Mouse (Mus musculus) right cerebral cortex, adult 18-20 months (tissue): ENCODE results near the gene Psmb2.

ENCODE experiments used
- DNase-seq: peaks from one replicate; pipeline ENCODE4 v3.0.0; 2022; ENCODE audit warnings: mixed read lengths

Psmb2 gene

GRCm38 (mm10) chr4:126732531-126733380 is 55.3 kb downstream of the Psmb2 start:
- no peak for DNase-seq

DNA sequence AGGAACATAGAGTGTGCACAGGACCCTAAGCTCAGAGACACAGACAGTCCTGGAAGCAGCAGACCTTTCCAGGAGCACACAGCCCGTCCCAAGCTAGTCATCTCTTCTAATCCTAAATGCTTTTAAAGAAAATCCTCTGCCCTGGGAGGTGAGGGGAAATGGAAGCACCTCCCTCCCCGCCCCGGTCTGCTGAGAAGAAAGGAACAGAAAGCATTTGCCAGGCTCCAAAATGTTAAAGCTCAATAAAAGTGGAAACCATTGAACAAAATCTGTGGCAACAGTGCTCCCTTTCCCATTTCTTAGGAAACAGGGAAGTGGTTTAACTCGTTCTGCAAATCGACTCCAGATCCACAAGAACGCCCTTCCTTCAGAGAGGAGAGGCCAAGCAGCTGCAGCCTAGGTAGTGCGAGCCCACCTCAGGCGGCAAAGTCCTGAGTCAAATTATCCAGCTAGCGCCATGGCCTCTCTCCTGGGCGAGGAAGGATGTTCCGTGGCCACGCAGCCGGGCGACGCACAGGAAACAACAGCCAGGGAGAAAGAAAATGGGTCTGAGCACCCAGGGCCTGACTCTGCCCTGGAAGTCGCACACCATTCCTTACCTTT is 56.7 kb downstream of the Psmb2 start:
- no peak for DNase-seq

- no peak for DNase-seq
Measured at GRCm38 (mm10) chr4:126734700-126735381, 57.4 kb downstream of the Psmb2 start.

GRCm38 (mm10) chr4:126735382-126736000 is 58.1 kb downstream of the Psmb2 start:
- DNase-seq, result no peak

- DNase-seq, result no peak
Measured at GRCm38 (mm10) chr4:126736001-126736414, 58.6 kb downstream of the Psmb2 start, which contains the start of gene Tfap2e. Gene Tfap2e (minus strand): TSS chr4:126736240.

GRCm38 (mm10) chr4:126739966-126740676 is 62.7 kb downstream of the Psmb2 start:
- DNase-seq, result no peak

- peak; percentile 84 for DNase-seq
Measured at GRCm38 (mm10) chr4:126741448-126741847, 64.0 kb downstream of the Psmb2 start.

- DNase-seq, result no peak
Measured at GRCm38 (mm10) chr4:126742976-126743375, 65.5 kb downstream of the Psmb2 start.

- DNase-seq, result no peak
Measured at GRCm38 (mm10) chr4:126743713-126744112, 66.3 kb downstream of the Psmb2 start.

- DNase-seq, result no peak
Measured at GRCm38 (mm10) chr4:126744831-126745230, 67.4 kb downstream of the Psmb2 start.

GRCm38 (mm10) chr4:126745506-126746193 is 68.2 kb downstream of the Psmb2 start:
- peak; percentile 46 for DNase-seq

- DNase-seq, result peak; percentile 52
Measured at GRCm38 (mm10) chr4:126746194-126746840, 68.9 kb downstream of the Psmb2 start.

- DNase-seq, result no peak
Measured at GRCm38 (mm10) chr4:126748381-126748780, 71.0 kb downstream of the Psmb2 start.

DNA sequence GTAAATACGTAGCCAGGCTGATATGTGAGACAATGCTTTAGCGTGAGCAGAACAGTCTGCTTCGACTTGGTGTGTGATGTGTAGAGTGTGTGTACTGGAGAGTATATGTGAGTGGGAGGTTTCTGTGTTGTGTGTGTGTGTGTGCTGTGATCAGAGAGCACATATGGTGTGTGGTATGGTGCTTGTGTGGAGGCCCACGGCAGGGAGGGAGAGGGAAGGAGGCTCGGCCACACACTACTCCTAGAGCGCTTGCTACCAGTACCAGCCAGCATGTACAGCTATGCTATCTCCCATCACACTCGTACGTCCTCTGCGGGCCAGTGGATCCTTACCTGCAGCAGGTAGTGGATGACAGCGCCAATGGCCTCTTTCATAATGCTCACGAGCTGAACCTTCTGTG is 72.1 kb downstream of the Psmb2 start:
- peak; percentile 60 for DNase-seq

DNA sequence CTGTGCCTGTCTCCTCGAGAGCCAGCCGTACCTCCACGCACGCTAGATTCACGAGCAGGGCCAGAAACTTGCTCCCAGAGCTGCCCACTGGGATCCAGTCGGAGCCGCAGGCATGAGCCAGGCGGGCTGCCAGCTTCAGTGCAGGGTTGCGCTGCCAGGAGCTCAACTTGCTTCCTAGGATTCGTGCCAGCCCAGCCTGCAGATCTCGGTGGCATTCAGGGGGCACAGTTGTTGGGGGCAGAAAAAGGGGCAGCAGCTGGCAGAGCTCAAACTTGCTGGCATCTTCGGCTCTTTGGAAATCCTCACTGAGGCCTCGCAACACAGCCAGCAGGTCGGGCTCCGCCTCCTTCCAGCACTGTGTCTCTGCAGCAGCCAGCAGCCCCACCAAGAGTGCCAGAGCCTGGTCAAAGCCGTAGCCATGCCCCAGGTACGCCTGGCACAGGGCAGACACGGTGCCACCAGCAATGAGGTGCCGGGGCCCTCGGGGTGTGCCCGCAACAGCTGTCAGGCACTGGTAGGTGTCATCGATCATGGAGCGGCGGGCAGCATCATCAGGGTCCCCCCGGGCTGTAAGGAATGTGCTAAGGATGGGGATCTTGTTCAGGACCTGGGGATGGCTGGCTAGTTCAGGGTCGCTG is 72.7 kb downstream of the Psmb2 start:
- peak; percentile 75 for DNase-seq

DNA sequence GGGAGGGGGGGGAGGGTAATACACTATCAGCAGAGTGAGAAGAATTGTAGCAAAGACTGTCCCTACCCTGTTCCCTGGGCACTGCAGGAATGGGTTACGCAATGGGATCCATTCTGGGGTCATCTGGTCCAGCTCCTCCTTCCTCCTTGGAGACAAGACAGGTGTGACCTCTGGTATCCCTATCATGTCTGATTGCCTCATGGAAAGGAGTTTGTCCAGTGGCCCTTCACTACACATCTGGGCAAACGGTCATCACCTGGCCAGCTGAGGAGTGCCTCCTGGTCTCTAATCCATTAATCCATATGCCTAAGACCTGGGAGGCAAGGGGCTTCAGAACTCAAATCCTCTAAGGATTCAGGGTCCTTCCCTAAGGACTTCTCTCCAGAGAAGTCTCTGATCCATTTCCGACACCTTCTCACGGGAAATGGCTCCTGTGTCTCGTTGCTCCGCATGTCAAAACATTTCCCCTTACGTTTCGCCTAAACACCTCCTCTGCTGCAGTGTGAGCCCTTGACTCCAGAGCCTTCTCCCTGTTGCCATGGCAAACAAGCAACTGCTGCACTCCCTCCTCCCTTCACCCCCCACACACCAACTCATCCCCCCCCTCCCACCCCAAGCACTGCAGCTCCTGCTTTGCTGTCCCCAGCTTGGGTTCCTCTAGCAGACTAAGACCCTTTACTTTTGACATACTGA is 73.6 kb downstream of the Psmb2 start:
- peak; percentile 41 for DNase-seq

DNA sequence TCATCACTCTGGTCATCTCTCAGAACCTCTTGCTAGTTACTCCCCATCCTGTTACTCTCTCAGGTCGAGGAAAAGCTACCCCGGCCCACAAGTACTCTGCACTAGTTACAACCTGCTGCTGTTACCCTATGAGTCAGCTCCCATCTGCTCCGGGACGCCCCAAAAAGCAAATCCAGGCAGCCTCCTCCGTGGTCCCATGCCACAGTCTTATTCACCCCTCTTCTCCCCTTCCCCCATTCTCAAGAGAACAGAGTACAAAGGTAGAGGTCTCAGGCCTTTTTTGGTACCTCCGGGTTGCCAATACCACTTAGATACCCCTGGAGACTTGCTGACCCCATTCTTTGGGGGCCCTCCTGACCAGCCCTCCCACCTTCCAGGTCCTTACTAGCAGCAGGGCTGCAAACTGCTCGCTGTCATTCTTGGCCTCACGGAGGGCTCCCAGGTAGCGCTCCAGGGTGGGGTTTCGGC is 74.2 kb downstream of the Psmb2 start:
- DNase-seq, result peak; percentile 72

DNA sequence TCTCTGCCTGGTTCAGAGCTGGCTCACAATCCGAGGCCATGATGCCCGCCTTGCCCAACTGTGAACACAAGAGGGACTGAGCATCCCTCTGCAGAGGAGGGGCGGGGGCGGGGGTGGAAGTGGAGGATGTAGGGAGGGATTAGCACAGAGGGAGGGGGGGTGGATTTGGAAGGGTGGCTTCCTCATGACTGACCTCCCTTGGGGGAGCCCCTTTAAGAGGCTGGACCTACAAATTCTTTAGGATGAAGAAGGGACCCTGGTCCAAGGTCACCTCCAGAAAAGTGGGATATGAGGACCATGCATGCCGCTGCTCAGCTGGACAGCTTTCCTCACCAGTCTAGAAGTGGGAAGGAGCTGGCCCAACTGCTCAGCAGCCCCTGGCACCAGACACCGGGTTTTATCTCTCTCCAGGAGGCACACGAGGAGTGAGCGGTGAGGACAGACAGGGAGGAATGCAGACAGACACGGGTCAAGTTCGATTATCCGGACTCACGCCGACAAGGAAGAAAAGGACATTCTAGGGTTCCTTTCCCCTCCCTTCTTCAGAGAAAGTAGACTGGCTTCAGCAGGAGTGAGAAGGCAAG is 74.7 kb downstream of the Psmb2 start:
- DNase-seq, result peak; percentile 30

- DNase-seq, result peak; percentile 35
Measured at GRCm38 (mm10) chr4:126752608-126753141, 75.2 kb downstream of the Psmb2 start.
